Mouse (Mus musculus): ENCODE measurements around the gene Dnaja4. TPM values are rescaled to one million over a fixed set of nuclear protein-coding genes. Genes with fewer than 3 reads are reported as not detected.

Dnaja4 gene
- polyA plus RNA-seq, 1 experiment from 2014 or later, result 7.1 TPM

GRCm38 (mm10) chr9:54764561-54765217 is 66.0 kb downstream of the Dnaja4 start, which contains the start of gene Crabp1:
Gene Crabp1, plus strand, starts transcription at chr9:54764748.
- Histone ChIP-seq H3K4me1 (peaks cover 22% of the 10 kb centered on the region), H3K4me3 (peak within 1 kb of the TSS; percentile 48)
- under 1% methylated on average over 44 of the region's 45 CpGs for WGBS

GRCm38 (mm10) chr9:54765336-54766085 is 66.8 kb downstream of the Dnaja4 start:
- Histone ChIP-seq H3K27me3 (peaks cover 26% of the 10 kb centered on the region), H3K4me2 (replicated peaks) (peak overlapping the region; percentile 88), H3K4me3 (peak overlapping the region; percentile 48), H3K27ac (no peak overlapping the region; the same call in 1 of the 2 replicates), H3K9me3 (no peaks in the 10 kb centered on the region), H3K4me1 (peaks cover 27% of the 10 kb centered on the region), H3K36me3 (no peaks in the 10 kb centered on the region), H3K9ac (peak overlapping the region; percentile 50)
- WGBS, result under 1% methylated on average over 41 of the region's 41 CpGs
- ATAC-seq (ENCODE audit: insufficient number of reproducible peaks, insufficient read depth, low FRiP score, low TSS enrichment), result no peak; the same call in 1 of the 2 replicates

More at GRCm38 (mm10) chr9:54764561-54765217, 66.0 kb downstream of the Dnaja4 start, which contains the start of gene Crabp1:
- ATAC-seq (ENCODE audit: insufficient number of reproducible peaks, insufficient read depth, low FRiP score, low TSS enrichment), result peak; percentile 64
- Histone ChIP-seq H3K27me3 (peaks cover 26% of the 10 kb centered on the region), H3K27ac (0 out of 2 replicates have a peak within 1 kb of the TSS, but pooled peaks have one; percentile 23), H3K4me2 (replicated peaks) (peak within 1 kb of the TSS; percentile 88), H3K36me3 (no peaks in the 10 kb centered on the region), H3K9me3 (no peaks in the 10 kb centered on the region), H3K9ac (peak within 1 kb of the TSS; percentile 50)

Small RNA genes lying within 50 kb of the gene (microRNA-seq; reads per million reads assigned to microRNA genes)
- not detected for gene Mir5710

Other genes starting within 250 kb of the Dnaja4 start
- gene Dmxl2, start 197.2 kb upstream of the Dnaja4 start, polyA plus RNA-seq (2016; fragmentation: Nextera tagmentation; extraction: Ambion mirVana), result 8.6 and 9.2 TPM in 2 replicates
- 0.20 TPM in 1 of 2 replicates, not detected in the other for gene Sh2d7, start 159.9 kb upstream of the Dnaja4 start, polyA plus RNA-seq (2016; fragmentation: Nextera tagmentation; extraction: Ambion mirVana)
- 22.1 and 24.0 TPM in 2 replicates for gene Cib2, start 138.7 kb upstream of the Dnaja4 start, polyA plus RNA-seq (2016; fragmentation: Nextera tagmentation; extraction: Ambion mirVana)
- gene Idh3a, start 112.5 kb upstream of the Dnaja4 start, polyA plus RNA-seq (2016; fragmentation: Nextera tagmentation; extraction: Ambion mirVana), result 100 and 101 TPM in 2 replicates
- gene Acsbg1, start 37.0 kb upstream of the Dnaja4 start, polyA plus RNA-seq (2016; fragmentation: Nextera tagmentation; extraction: Ambion mirVana), result 1.5 and 2.3 TPM in 2 replicates
- 151 and 155 TPM in 2 replicates for gene Wdr61, start 35.6 kb downstream of the Dnaja4 start, polyA plus RNA-seq (2016; fragmentation: Nextera tagmentation; extraction: Ambion mirVana)
- gene Crabp1, start 65.9 kb downstream of the Dnaja4 start, polyA plus RNA-seq (2016; fragmentation: Nextera tagmentation; extraction: Ambion mirVana), result 542 and 609 TPM in 2 replicates
- gene Ireb2, start 164.9 kb downstream of the Dnaja4 start, polyA plus RNA-seq (2016; fragmentation: Nextera tagmentation; extraction: Ambion mirVana), result 50.0 and 50.7 TPM in 2 replicates
- gene Hykk, start 218.4 kb downstream of the Dnaja4 start, polyA plus RNA-seq (2016; fragmentation: Nextera tagmentation; extraction: Ambion mirVana), result 7.5 and 8.0 TPM in 2 replicates